Mouse (Mus musculus): ENCODE results near the gene B3gat2.

DNA sequence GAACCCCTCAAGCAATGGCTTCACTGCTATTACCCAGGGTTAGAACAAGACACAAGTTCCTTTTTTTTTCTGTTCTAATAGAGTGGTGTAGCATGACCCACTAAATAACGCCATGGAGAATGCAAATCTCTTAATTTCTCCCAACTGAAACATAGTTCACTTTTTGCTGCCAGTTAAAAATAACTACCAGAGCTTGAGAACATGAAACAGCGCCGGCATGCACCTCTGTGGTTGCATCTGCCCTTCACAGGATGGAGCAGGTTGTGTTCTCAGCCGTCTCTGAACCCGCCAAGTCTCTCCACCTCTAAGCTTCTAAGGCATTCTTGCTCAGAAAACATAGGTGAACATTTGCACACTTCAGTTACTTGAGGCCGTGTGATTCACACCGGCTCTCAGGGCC, 72.7 kb downstream of the B3gat2 start:
- TF ChIP-seq CTCF (IDR thresholded peaks at IDR 0.05; ENCODE audit: low read depth, low read length) (no peak), POLR2A (IDR thresholded peaks at IDR 0.05; ENCODE audit: extremely low read depth, insufficient read depth, low read length) (no peak)
